Mouse (Mus musculus) hematopoietic stem cell, adult 5-6 weeks (primary cell): ENCODE measurements at regions not wholly inside any gene's neighbourhood (a gene's known extent, or its start where the extent isn't known, plus 50 kb on each side); places are given as distances from the start of the nearest gene placed in this dataset.

Experiments used
- ATAC-seq, 2 experiments: fragments of 125-278 bp in 1 of 2; replicated peaks in 1 of 2; 2 replicates each; pipeline ENCODE4 v1.8.0; 2016 to 2017; ENCODE audit warnings: inconsistent platforms in 2 of 2, mild to moderate bottlenecking in 2 of 2, moderate number of reproducible peaks in 2 of 2, low read depth in 1 of 2, moderate TSS enrichment in 1 of 2; ENCODE audit not compliant: low FRiP score in 2 of 2, poor library complexity in 2 of 2, severe bottlenecking in 2 of 2, insufficient read depth in 1 of 2, low TSS enrichment in 1 of 2

- no peak for ATAC-seq
Measured at GRCm38 (mm10) chr11:17665624-17666552, 287.8 kb downstream of the Etaa1 start.

GRCm38 (mm10) chr11:17680998-17681397, 272.7 kb downstream of the Etaa1 start:
- ATAC-seq: no peak

- ATAC-seq: 0 out of 4 replicates have a peak, but pooled peaks of 1 of the 2 experiments have one; percentile 17
Measured at GRCm38 (mm10) chr11:17685711-17686113, 268.0 kb downstream of the Etaa1 start.

GRCm38 (mm10) chr11:17686806-17687205, 266.9 kb downstream of the Etaa1 start:
- no peak for ATAC-seq

- no peak for ATAC-seq
Measured at GRCm38 (mm10) chr11:17694145-17694544, 259.5 kb downstream of the Etaa1 start.

- ATAC-seq: no peak
Measured at GRCm38 (mm10) chr11:17708769-17709168, 244.9 kb downstream of the Etaa1 start.

- ATAC-seq: no peak
Measured at GRCm38 (mm10) chr11:17722051-17722450, 231.6 kb downstream of the Etaa1 start.

GRCm38 (mm10) chr11:17727258-17728034, 226.2 kb downstream of the Etaa1 start:
- no peak for ATAC-seq

GRCm38 (mm10) chr11:17733075-17733474, 220.6 kb downstream of the Etaa1 start:
- ATAC-seq: no peak

- no peak for ATAC-seq
Measured at GRCm38 (mm10) chr11:17734519-17734918, 219.2 kb downstream of the Etaa1 start.

- ATAC-seq: no peak
Measured at GRCm38 (mm10) chr11:17738879-17739278, 214.8 kb downstream of the Etaa1 start.

- no peak for ATAC-seq
Measured at GRCm38 (mm10) chr11:17743821-17744220, 209.9 kb downstream of the Etaa1 start.

GRCm38 (mm10) chr11:17750345-17750744, 203.3 kb downstream of the Etaa1 start:
- ATAC-seq: no peak

GRCm38 (mm10) chr11:17759224-17759623, 194.5 kb downstream of the Etaa1 start:
- peak; percentile 66 to 75 for ATAC-seq

GRCm38 (mm10) chr11:17763411-17763810, 190.3 kb downstream of the Etaa1 start:
- no peak for ATAC-seq

- ATAC-seq: no peak
Measured at GRCm38 (mm10) chr11:17764146-17764545, 189.5 kb downstream of the Etaa1 start.

GRCm38 (mm10) chr11:17768345-17768759, 185.3 kb downstream of the Etaa1 start:
- ATAC-seq: no peak

GRCm38 (mm10) chr11:17768837-17769466, 184.7 kb downstream of the Etaa1 start:
- no peak for ATAC-seq
